Mouse (Mus musculus) ovary, postnatal 10 days (tissue): ENCODE measurements around the gene Agbl4.
A peak's percentile ranks its signal among the peaks of the same experiment; 100 is the strongest.

Source experiments
- DNase-seq: peaks from one replicate; pipeline ENCODE4 v3.0.0; 2022; ENCODE audit warnings: low spot score

Gene Agbl4

GRCm38 (mm10) chr4:111583562-111584237, 1186.2 kb downstream of the Agbl4 start:
- no peak for DNase-seq

- DNase-seq, result no peak
Observed at GRCm38 (mm10) chr4:111584286-111584685, 1186.8 kb downstream of the Agbl4 start.

- DNase-seq, result no peak
Observed at GRCm38 (mm10) chr4:111588211-111588610, 1190.8 kb downstream of the Agbl4 start.

- no peak for DNase-seq
Observed at GRCm38 (mm10) chr4:111589467-111590170, 1192.2 kb downstream of the Agbl4 start.

- DNase-seq, result no peak
Observed at GRCm38 (mm10) chr4:111594655-111595295, 1197.3 kb downstream of the Agbl4 start.

- DNase-seq, result no peak
Observed at GRCm38 (mm10) chr4:111597249-111597661, 1199.8 kb downstream of the Agbl4 start.

- no peak for DNase-seq
Observed at GRCm38 (mm10) chr4:111597986-111598385, 1200.5 kb downstream of the Agbl4 start.

GRCm38 (mm10) chr4:111603194-111603593, 1205.7 kb downstream of the Agbl4 start:
- DNase-seq, result no peak

GRCm38 (mm10) chr4:111607826-111608500, 1210.5 kb downstream of the Agbl4 start:
- no peak for DNase-seq

GRCm38 (mm10) chr4:111621865-111622264, 1224.4 kb downstream of the Agbl4 start:
- no peak for DNase-seq

- no peak for DNase-seq
Observed at GRCm38 (mm10) chr4:111624914-111625313, 1227.5 kb downstream of the Agbl4 start.

GRCm38 (mm10) chr4:111626118-111626830, 1228.8 kb downstream of the Agbl4 start:
- peak; percentile 49 for DNase-seq

GRCm38 (mm10) chr4:111632615-111633014, 1235.2 kb downstream of the Agbl4 start:
- no peak for DNase-seq

GRCm38 (mm10) chr4:111635538-111636124, 1238.2 kb downstream of the Agbl4 start:
- no peak for DNase-seq

- DNase-seq, result no peak
Observed at GRCm38 (mm10) chr4:111638948-111639708, 1241.7 kb downstream of the Agbl4 start.

- no peak for DNase-seq
Observed at GRCm38 (mm10) chr4:111645117-111645830, 1247.8 kb downstream of the Agbl4 start.

- DNase-seq, result no peak
Observed at GRCm38 (mm10) chr4:111645831-111646166, 1248.3 kb downstream of the Agbl4 start.

GRCm38 (mm10) chr4:111653451-111653850, 1256.0 kb downstream of the Agbl4 start:
- no peak for DNase-seq

GRCm38 (mm10) chr4:111663730-111664129, 1266.3 kb downstream of the Agbl4 start:
- no peak for DNase-seq

- DNase-seq, result no peak
Observed at GRCm38 (mm10) chr4:111664146-111664545, 1266.7 kb downstream of the Agbl4 start.
